ENCODE assay signal across 21 mouse cellular contexts in the genomic region with DNA sequence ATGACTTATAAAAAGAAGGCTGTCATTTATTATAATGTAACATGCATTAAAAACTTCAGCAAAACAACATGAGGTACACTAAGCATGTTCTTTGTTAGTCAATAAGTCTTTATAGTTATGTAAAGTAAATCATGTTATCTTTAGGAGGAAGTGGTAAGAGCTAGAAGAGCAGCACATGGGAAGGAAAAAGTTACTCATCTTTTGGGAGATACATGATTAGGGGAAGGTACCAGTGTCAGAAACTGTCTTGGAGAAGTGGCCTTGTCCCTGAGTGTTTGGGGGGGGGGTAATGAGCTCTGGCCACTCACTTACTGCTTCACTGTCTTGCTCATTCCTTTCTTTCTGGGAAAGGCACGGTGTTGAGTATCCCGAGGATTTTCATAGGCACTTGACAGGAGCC. TPM values are rescaled to one million over a fixed set of nuclear protein-coding genes. Genes with fewer than 3 reads are reported as not detected.
"Had no signal": no experiment of that assay in that cellular context is flagged by ENCODE, and none has a peak within 500 bp of the region (broad histone marks: within the 10 kb centered on the region; RNA-seq: fewer than 3 reads in every experiment).

No protein-coding gene starts in this region.

- H3K27ac ChIP-seq: lung, embryonic 15.5 days; macrophage; midbrain, embryonic 10.5 days; midbrain, embryonic 12.5 days; neural tube, embryonic 12.5 days; stomach, embryonic 15.5 days; stomach, postnatal 0 days had no signal

- DNase-seq: liver, postnatal 0 days; lung, adult 2 months; lung, postnatal 14 days; lung, postnatal 36 days; midbrain, embryonic 14.5 days; right cerebral cortex, postnatal 14 days; thymus, adult 2 months; thymus, postnatal 25 days; thymus, postnatal 4 days had no signal

- H3K27me3 ChIP-seq: lung, embryonic 15.5 days; midbrain, embryonic 12.5 days; neural tube, embryonic 12.5 days; stomach, embryonic 15.5 days had no signal

- H3K4me2 ChIP-seq: lung, embryonic 15.5 days; midbrain, embryonic 12.5 days; neural tube, embryonic 12.5 days; stomach, embryonic 15.5 days had no signal

- H3K9ac ChIP-seq: liver, postnatal 0 days; lung, embryonic 15.5 days; midbrain, embryonic 12.5 days; neural tube, embryonic 12.5 days; stomach, embryonic 15.5 days had no signal

- ATAC-seq: liver, postnatal 0 days; lung, postnatal 0 days; midbrain, embryonic 16.5 days had no signal

- H3K36me3 ChIP-seq: lung, embryonic 15.5 days; midbrain, embryonic 10.5 days; midbrain, embryonic 12.5 days; neural tube, embryonic 12.5 days; stomach, embryonic 15.5 days had no signal

- H3K9me3 ChIP-seq: lung, embryonic 15.5 days; midbrain, embryonic 10.5 days; midbrain, embryonic 12.5 days; neural tube, embryonic 12.5 days; stomach, embryonic 15.5 days had no signal

- H3K4me3 ChIP-seq: lung, embryonic 15.5 days; midbrain, embryonic 10.5 days; midbrain, embryonic 12.5 days; neural tube, embryonic 12.5 days; stomach, embryonic 15.5 days had no signal

- H3K4me1 ChIP-seq: lung, embryonic 15.5 days; midbrain, embryonic 10.5 days; midbrain, embryonic 12.5 days; neural tube, embryonic 12.5 days; stomach, embryonic 15.5 days had no signal

RNA-seq across cellular contexts. Expression of a gene that starts 37.4 kb away (rescaled TPM):
- total RNA-seq: megakaryocyte, adult 5-6 weeks; neutrophil, adult 5-6 weeks had no signal
- polyA plus RNA-seq: liver, postnatal 0 days; lung, adult 2 months; lung, embryonic 15.5 days; lung, postnatal 0 days; macrophage; midbrain, embryonic 10.5 days; midbrain, embryonic 12.5 days; midbrain, embryonic 14.5 days; neural tube, embryonic 12.5 days; spleen, adult 2 months; stomach, embryonic 15.5 days; stomach, postnatal 0 days; thymus, adult 2 months had no signal
